Mouse (Mus musculus) erythroblast, embryonic 14.5 days (primary cell): Measurements from ENCODE around the gene Pdcd5.

ENCODE experiments used
- GATA1 ChIP-seq: IDR thresholded peaks from 2 replicates; pipeline ENCODE4 v1.6.1; 2012; ENCODE audit warnings: low read length, inconsistent platforms, mixed read lengths
- TAL1 ChIP-seq: IDR thresholded peaks from 3 replicates; pipeline ENCODE4 v1.6.1; 2012; ENCODE audit warnings: low read length, inconsistent platforms, mixed read lengths

DNA sequence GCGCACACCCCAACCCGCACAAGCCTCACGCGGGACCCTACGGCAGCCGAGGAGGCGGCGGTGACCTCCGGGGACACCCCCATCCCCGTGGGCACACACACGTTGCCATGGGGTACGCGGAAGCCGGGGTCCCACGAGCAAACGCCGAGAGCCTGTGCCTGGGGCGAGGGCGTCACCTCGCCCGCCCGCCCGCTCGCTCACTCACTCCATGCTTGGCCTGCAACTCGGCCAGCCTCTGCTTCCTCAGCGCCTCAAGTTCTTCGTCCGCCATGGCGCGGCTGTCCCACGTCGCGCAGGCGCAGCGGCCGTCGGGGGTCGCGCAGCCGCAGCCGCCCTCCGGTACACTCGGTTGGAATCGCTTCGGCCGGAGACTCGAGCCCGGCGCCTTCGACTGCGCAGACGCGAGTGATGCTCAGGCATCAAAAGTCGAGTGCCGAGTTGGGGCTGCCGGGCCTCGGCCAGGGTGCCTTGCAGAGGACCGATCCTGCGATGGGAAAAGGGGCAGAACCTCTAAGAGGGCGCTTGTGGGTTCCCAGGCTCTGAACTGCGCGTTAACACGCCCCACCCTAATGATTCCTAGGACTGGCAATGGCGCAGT lies at the start of gene Pdcd5:
- TF ChIP-seq GATA1, result no peak
- no peak for TF ChIP-seq TAL1
